Mouse (Mus musculus): ENCODE measurements around the gene Tnp2. TPM values are rescaled to one million over a fixed set of nuclear protein-coding genes. Genes with fewer than 3 reads are reported as not detected.

Gene Tnp2
- polyA plus RNA-seq, 1 experiment = 0.12 TPM

DNA sequence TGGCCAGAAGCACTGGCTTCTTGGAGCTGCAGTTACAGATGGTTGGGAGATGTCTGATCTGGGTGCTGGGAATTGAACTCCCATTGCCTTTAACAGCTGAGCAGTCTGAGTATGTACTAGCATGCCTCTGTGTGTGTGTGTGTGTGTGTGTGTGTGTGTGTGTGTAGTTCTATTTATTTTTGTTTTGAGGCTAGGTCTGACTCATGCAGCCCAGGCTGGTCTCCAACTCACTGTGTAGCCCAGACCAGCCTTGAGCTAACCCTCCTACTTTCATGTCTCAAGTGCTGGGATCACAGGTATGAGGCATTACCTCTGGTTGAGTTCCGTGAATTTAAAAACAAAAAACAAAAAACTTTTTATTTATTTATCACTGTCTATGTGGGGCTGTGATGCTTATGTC is 36.1 kb upstream of the Tnp2 start:
- Histone ChIP-seq H3K79me2 (ENCODE audit: control insufficient read depth, insufficient read depth) (no peaks in the 10 kb centered on the region), H3K27me3 (ENCODE audit: control insufficient read depth, insufficient read depth, insufficient read length) (no peaks in the 10 kb centered on the region), H3ac (ENCODE audit: control insufficient read depth, insufficient read length) (no peak overlapping the region), H3K4me2 (ENCODE audit: low read depth) (no peak overlapping the region), H3K4me3 (no peak overlapping the region), H3K36me3 (ENCODE audit: control insufficient read depth, insufficient read depth) (no peaks in the 10 kb centered on the region)
- TF ChIP-seq SRF (IDR thresholded peaks at IDR 0.05; ENCODE audit: control insufficient read depth, insufficient read length, low read depth) (no peak), REST (IDR thresholded peaks at IDR 0.05; ENCODE audit: insufficient read depth, insufficient read length) (no peak), TCF12 (IDR thresholded peaks at IDR 0.05; ENCODE audit: insufficient read depth, poor library complexity, severe bottlenecking) (no peak), USF1 (IDR thresholded peaks at IDR 0.05; ENCODE audit: low read depth) (no peak), MYOG (IDR thresholded peaks at IDR 0.05; ENCODE audit: control insufficient read depth in 1 of 3, insufficient read depth in 1 of 3, insufficient read length in 2 of 3, low read depth in 2 of 3) (no peak), TCF3 (IDR thresholded peaks at IDR 0.05; ENCODE audit: insufficient read length, low read depth) (no peak), MYOD1 (IDR thresholded peaks at IDR 0.05; ENCODE audit: control insufficient read depth in 1 of 3, insufficient read length in 2 of 3, low read depth in 2 of 3) (no peak), E2F4 (IDR thresholded peaks at IDR 0.05; ENCODE audit: insufficient read depth) (no peak), MAX (IDR thresholded peaks at IDR 0.05; ENCODE audit: low read depth) (no peak), POLR2A (IDR thresholded peaks at IDR 0.05; ENCODE audit: insufficient read length, low read depth) (no peak), POLR2AphosphoS2 (IDR thresholded peaks at IDR 0.05; ENCODE audit: insufficient read length, low read depth) (no peak), CEBPB (IDR thresholded peaks at IDR 0.05; ENCODE audit: insufficient read depth, poor library complexity, severe bottlenecking) (no peak)

DNA sequence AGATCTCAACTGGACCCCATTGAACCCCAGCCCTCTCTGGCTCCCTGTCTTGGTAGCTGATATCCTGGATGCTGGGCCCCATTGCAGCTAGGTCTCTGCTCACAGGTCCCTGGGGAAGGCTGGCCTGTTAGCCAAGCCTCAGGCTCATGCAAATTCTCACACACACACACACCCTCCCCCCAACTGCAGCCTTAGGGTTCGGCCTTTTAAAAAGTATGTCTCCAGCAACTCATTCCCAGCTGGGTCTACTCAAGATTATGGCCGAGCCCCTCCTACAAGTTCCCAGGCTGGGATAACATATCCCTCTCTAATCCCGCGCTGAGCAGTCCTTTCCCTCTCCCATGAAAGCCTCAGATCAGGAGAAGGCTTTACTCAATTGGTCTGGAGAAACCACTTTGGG is 32.9 kb upstream of the Tnp2 start:
- no peak overlapping the region for H3ac ChIP-seq (ENCODE audit: control insufficient read depth, insufficient read length)
- no peaks in the 10 kb centered on the region for H3K36me3 ChIP-seq (ENCODE audit: control insufficient read depth, insufficient read depth)
- no peaks in the 10 kb centered on the region for H3K27me3 ChIP-seq (ENCODE audit: control insufficient read depth, insufficient read depth, insufficient read length)
- H3K79me2 ChIP-seq (ENCODE audit: control insufficient read depth, insufficient read depth) = no peaks in the 10 kb centered on the region
- H3K4me2 ChIP-seq (ENCODE audit: low read depth) = no peak overlapping the region
- TF ChIP-seq REST (IDR thresholded peaks at IDR 0.05; ENCODE audit: insufficient read depth, insufficient read length) (no peak), TCF12 (IDR thresholded peaks at IDR 0.05; ENCODE audit: insufficient read depth, poor library complexity, severe bottlenecking) (no peak), MYOD1 (IDR thresholded peaks at IDR 0.05; ENCODE audit: control insufficient read depth in 1 of 3, insufficient read length in 2 of 3, low read depth in 2 of 3) (no peak), SRF (IDR thresholded peaks at IDR 0.05; ENCODE audit: control insufficient read depth, insufficient read length, low read depth) (no peak), TCF3 (IDR thresholded peaks at IDR 0.05; ENCODE audit: insufficient read length, low read depth) (no peak), POLR2A (IDR thresholded peaks at IDR 0.05; ENCODE audit: insufficient read length, low read depth) (no peak), CEBPB (IDR thresholded peaks at IDR 0.05; ENCODE audit: insufficient read depth, poor library complexity, severe bottlenecking) (no peak), MAX (IDR thresholded peaks at IDR 0.05; ENCODE audit: low read depth) (no peak), MYOG (IDR thresholded peaks at IDR 0.05; ENCODE audit: control insufficient read depth in 1 of 3, insufficient read depth in 1 of 3, insufficient read length in 2 of 3, low read depth in 2 of 3) (no peak), E2F4 (IDR thresholded peaks at IDR 0.05; ENCODE audit: insufficient read depth) (no peak), USF1 (IDR thresholded peaks at IDR 0.05; ENCODE audit: low read depth) (no peak), POLR2AphosphoS2 (IDR thresholded peaks at IDR 0.05; ENCODE audit: insufficient read length, low read depth) (no peak)
- no peak overlapping the region for H3K4me3 ChIP-seq

DNA sequence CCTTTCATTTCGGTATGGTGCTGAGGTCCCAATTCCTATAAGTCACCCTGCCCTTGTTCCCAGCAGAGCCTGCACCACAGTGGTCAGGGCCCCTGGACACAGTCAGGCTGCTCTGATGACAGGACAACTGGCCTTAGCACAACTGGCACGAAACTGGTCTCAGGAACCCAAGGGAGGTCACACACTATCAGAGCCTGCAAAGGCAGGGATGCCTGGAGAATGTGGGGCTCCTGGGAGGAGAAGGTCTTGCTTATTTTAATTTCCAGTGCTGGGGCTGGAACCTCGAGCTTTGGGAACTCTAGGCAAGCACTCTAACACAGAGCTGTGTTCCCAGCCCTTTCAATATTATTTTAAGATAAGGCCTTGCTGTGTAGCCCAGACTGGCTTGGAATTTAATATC is 31.5 kb upstream of the Tnp2 start:
- TF ChIP-seq MYOG (IDR thresholded peaks at IDR 0.05; ENCODE audit: control insufficient read depth in 1 of 3, insufficient read depth in 1 of 3, insufficient read length in 2 of 3, low read depth in 2 of 3) (no peak), TCF3 (IDR thresholded peaks at IDR 0.05; ENCODE audit: insufficient read length, low read depth) (no peak), REST (IDR thresholded peaks at IDR 0.05; ENCODE audit: insufficient read depth, insufficient read length) (no peak), TCF12 (IDR thresholded peaks at IDR 0.05; ENCODE audit: insufficient read depth, poor library complexity, severe bottlenecking) (no peak), POLR2AphosphoS2 (IDR thresholded peaks at IDR 0.05; ENCODE audit: insufficient read length, low read depth) (no peak), E2F4 (IDR thresholded peaks at IDR 0.05; ENCODE audit: insufficient read depth) (no peak)
- Histone ChIP-seq H3K27me3 (ENCODE audit: control insufficient read depth, insufficient read depth, insufficient read length) (no peaks in the 10 kb centered on the region), H3ac (ENCODE audit: control insufficient read depth, insufficient read length) (no peak overlapping the region), H3K4me3 (no peak overlapping the region), H3K36me3 (ENCODE audit: control insufficient read depth, insufficient read depth) (no peaks in the 10 kb centered on the region), H3K4me2 (ENCODE audit: low read depth) (no peak overlapping the region), H3K79me2 (ENCODE audit: control insufficient read depth, insufficient read depth) (no peaks in the 10 kb centered on the region)

DNA sequence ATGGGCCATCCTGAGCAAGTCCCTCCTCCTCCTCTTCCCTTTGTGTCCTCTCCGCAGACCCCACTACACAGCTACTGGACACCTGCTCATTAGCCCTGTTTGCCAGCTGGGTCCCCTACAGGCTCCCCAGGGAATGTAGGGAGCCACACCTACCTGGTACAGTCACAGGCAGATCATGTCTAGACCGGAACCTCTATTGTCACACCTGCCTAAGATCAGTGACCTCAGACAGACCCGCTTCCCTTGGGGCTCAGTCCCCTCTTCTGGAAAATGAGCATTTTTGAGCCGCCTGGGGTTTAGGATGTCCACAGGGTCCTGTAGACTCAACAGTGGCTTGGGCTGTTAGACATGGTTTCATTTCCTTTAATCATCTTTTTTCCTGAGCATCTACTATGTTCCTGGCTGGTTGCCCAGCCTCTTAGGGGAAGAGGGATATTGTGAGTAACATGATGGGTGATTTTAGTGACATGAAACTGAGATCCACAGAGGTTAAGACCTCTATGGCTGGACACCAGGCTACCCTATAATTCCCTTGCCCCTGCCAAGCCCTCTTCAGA is 30.2 kb upstream of the Tnp2 start:
- TF ChIP-seq MYOD1 (IDR thresholded peaks at IDR 0.05; ENCODE audit: control insufficient read depth in 1 of 3, insufficient read length in 2 of 3, low read depth in 2 of 3) = no peak
- no peak for TF ChIP-seq USF1 (IDR thresholded peaks at IDR 0.05; ENCODE audit: low read depth)
- TF ChIP-seq TCF12 (IDR thresholded peaks at IDR 0.05; ENCODE audit: insufficient read depth, poor library complexity, severe bottlenecking) = no peak
- TF ChIP-seq E2F4 (IDR thresholded peaks at IDR 0.05; ENCODE audit: insufficient read depth) = no peak
- TF ChIP-seq TCF3 (IDR thresholded peaks at IDR 0.05; ENCODE audit: insufficient read length, low read depth) = no peak
- TF ChIP-seq MYOG (IDR thresholded peaks at IDR 0.05; ENCODE audit: control insufficient read depth in 1 of 3, insufficient read depth in 1 of 3, insufficient read length in 2 of 3, low read depth in 2 of 3) = no peak
- TF ChIP-seq SRF (IDR thresholded peaks at IDR 0.05; ENCODE audit: control insufficient read depth, insufficient read length, low read depth) = no peak
- TF ChIP-seq POLR2AphosphoS2 (IDR thresholded peaks at IDR 0.05; ENCODE audit: insufficient read length, low read depth) = no peak
- TF ChIP-seq CEBPB (IDR thresholded peaks at IDR 0.05; ENCODE audit: insufficient read depth, poor library complexity, severe bottlenecking) = no peak
- TF ChIP-seq MAX (IDR thresholded peaks at IDR 0.05; ENCODE audit: low read depth) = no peak
- TF ChIP-seq POLR2A (IDR thresholded peaks at IDR 0.05; ENCODE audit: insufficient read length, low read depth) = no peak
- no peak for TF ChIP-seq REST (IDR thresholded peaks at IDR 0.05; ENCODE audit: insufficient read depth, insufficient read length)
- H3ac ChIP-seq (ENCODE audit: control insufficient read depth, insufficient read length) = no peak overlapping the region
- H3K36me3 ChIP-seq (ENCODE audit: control insufficient read depth, insufficient read depth) = no peaks in the 10 kb centered on the region
- H3K79me2 ChIP-seq (ENCODE audit: control insufficient read depth, insufficient read depth) = no peaks in the 10 kb centered on the region
- H3K4me2 ChIP-seq (ENCODE audit: low read depth) = no peak overlapping the region
- H3K27me3 ChIP-seq (ENCODE audit: control insufficient read depth, insufficient read depth, insufficient read length) = no peaks in the 10 kb centered on the region
- H3K4me3 ChIP-seq = no peak overlapping the region
